Mouse (Mus musculus): ENCODE measurements around the gene Serpine1.
"Not testable (repeated sequence)": the region's sequence is repeated elsewhere in the genome, so short reads cannot be mapped to it uniquely, and the experiment has no call there.

Gene Serpine1

DNA sequence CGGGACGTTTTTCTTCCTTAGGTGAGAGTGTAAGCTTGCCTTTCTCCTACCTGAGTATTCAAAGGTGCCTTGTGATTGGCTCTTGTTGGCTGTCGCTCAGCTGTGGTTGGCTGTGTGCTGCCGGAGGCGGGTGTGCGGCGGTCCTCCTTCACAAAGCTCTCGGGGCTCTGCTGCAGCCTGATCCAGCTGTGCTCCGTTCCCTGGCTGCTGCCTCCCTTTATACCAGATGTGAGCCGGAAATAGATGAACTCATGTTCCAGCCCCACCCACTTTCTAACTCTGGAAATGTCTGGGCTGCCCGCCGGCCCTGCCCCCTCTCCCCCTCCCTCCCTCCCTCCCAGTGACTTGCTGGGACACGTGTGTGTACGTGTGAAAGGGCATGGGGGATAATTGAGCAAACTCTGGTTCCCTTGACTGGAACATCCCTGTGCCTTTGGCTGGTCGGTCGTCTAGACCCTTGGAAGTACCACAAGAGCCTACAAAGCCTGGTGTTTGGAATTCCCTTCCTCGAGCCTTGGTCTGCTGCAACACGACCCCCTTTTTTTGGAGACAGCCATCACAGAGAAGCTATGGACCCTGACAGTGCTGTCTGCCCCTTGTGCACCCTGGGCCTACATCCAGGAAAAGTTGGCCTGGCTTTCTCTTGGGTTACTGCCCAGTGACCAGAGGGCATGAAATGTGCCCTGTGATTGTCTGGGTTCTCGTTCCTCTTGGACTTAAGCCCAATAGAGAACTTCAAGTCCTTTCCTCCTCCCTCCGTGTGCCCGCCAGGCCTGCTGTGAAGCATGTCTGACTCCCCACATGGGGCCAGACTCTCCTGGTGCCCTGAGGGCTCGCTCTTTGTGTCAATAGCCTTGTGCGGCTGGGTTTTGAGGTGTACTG, at the start of gene Serpine1:
Gene Serpine1, minus strand, starts transcription at position 190 of the 882 bp plus-strand sequence.
- DNase-seq (ENCODE audit: extremely low read depth, insufficient read length, low spot score): peak; percentile 93

DNA sequence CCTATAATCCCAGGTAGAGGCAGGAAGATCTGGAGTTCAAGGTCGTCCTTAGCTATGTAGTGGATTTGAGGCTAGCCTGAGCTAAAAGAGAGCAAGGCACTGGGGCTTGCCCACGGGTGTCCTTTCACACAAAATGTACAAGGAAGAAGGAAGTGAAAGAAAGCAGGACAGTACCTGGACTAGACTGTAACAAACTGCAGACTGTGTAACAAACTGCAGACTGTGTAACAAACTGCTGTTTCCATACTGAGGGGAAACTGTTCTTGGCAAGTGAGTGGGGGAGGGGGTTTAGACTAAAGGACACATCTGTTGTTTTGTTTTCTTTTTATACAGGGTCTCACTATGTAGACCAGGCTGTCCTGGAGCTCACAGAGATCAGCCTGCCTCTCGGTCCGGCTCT, 49.2 kb upstream of the Serpine1 start:
- DNase-seq (ENCODE audit: extremely low read depth, insufficient read length, low spot score): no peak

DNA sequence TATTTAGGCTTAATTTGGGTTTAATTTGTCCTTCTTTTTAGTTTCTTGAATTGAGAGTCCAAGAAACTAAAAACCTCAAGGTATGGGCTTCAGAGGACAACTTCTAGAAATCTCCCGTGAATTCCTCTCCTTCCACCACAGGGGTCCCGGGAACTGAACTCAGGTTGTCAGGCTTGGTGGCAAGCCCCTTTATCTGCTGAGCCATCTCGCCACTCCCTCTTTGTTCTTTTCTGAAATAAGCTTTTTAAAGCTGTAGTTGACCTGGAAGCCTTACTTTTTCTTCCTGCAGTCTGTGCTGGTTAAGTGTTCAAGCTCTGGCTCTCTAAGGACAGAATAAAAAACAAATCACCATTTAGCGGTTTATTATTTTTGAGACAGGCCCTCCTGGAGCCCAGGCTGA, 46.8 kb upstream of the Serpine1 start:
- no peak for DNase-seq (ENCODE audit: extremely low read depth, insufficient read length, low spot score)

DNA sequence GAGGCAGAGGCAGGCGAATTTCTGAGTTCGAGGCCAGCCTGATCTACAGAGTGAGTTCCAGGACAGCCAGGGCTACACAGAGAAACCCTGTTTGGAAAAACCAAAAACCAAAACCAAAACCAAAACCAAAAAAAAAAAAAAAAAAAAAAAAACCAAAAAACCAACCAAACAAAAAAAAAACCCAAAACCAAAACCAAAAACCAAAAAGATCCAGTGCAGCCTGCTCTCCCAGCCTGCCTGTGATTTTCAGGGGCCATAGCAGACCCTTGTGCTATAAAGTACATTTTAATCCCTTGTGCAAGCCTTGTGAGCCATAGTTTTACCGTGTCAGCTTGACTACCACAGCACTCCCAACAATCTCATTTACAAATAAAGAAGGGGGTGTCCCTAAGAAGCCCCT, 45.9 kb upstream of the Serpine1 start:
- not testable (repeated sequence) for DNase-seq (ENCODE audit: extremely low read depth, insufficient read length, low spot score)

DNA sequence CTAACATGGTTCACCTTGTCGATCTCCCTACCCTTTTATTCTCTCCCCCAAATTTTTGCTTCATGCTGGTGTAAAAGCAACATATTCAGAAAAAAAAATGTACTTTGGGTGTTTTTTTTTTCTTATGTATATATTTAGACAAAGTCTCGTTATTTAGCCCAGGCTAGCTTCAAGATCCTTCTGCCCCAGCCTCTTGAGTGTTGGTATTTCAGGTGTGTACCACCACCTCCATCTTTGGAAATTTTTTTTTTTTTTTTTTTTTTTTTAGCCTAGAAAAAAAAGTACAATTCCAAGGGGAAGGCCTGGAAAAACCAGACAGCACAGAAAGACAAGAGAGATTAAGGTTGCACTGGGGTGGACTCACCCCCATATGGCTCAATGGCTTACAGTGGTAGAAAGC, 44.9 kb upstream of the Serpine1 start:
- no peak for DNase-seq (ENCODE audit: extremely low read depth, insufficient read length, low spot score)

DNA sequence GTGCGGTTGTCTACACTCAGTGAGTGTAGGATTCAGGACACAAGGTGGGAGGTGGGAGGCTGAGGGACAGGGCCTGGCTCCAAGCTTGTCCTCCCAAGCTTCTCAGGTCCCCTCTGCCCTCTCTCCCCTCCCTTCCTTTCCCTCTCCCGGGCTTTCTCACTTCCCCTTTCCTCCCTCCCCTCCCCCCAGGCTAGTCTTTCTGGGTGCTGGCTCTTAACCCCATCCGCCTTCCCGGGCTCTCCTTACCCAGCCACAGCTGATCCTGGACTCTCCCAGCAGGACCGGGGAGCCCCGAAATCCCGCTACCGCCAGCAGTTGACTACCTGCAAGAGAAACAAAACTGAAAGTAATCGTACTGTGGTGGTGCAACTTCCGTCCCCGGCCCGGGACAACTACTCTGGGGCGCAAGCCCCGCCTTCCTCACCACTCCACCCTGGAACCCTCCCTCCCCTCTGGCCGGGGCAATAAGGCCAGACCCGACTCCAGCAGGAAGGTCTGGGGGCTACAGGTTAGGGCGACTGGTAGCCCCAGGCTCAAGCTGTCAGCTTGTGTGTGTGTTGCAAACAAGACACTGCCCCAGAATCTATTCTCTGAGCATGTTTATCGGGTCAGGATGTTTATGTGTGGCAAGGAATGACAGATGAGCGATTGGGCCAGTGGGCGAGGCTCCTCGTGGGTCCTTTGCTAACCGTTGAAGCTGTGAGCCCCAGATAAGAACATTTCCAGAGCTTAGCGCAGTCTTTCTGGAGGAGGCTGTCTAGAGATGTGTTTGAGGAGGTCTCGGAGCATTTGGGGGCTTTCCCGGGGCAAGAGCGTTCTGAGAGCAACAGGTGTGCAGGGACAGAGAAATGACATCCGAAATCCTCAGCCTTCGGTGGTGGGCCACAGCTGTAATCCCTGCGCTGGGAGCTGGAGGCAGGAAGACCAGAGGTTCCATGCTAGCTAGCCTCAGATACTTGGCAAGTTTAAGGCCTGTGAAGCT, 44.1 kb upstream of the Serpine1 start, which contains the start of gene Trim56:
Gene Trim56, minus strand, starts transcription at position 344 of the 982 bp plus-strand sequence.
- DNase-seq (ENCODE audit: extremely low read depth, insufficient read length, low spot score): peak; percentile 83

DNA sequence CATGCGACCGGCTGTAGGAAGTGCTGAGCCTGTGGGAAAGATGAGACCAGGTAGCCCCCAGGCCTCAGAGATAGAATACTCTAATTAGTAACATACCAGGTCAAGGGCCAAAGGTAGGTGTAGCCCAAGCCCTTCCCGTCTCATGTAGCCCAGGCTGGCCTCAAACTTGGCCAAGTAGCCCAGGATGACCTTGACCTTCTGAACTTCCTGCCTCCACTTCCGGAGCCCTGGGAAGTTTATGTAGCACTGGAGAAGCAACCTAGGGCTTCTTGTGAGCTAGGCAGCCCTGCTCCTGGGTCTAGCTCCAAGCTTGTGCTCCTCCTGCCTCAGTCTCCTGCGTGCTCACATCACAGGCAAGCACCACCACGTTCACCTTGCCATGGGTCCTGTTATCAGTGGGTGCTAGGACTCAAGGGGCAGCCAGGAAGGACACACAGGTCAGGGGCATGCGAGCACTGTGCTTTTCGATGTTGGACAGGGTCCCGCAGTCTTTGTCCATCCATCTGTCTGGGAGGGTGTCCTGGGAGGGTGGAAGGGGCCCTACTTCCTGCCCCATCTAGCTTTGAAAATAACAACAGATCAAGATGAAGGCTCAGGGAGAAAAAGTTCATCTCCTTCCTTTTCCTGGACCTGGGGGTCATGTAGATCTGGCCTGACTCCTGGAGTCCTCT, 43.0 kb upstream of the Serpine1 start:
- no peak for DNase-seq (ENCODE audit: extremely low read depth, insufficient read length, low spot score)

DNA sequence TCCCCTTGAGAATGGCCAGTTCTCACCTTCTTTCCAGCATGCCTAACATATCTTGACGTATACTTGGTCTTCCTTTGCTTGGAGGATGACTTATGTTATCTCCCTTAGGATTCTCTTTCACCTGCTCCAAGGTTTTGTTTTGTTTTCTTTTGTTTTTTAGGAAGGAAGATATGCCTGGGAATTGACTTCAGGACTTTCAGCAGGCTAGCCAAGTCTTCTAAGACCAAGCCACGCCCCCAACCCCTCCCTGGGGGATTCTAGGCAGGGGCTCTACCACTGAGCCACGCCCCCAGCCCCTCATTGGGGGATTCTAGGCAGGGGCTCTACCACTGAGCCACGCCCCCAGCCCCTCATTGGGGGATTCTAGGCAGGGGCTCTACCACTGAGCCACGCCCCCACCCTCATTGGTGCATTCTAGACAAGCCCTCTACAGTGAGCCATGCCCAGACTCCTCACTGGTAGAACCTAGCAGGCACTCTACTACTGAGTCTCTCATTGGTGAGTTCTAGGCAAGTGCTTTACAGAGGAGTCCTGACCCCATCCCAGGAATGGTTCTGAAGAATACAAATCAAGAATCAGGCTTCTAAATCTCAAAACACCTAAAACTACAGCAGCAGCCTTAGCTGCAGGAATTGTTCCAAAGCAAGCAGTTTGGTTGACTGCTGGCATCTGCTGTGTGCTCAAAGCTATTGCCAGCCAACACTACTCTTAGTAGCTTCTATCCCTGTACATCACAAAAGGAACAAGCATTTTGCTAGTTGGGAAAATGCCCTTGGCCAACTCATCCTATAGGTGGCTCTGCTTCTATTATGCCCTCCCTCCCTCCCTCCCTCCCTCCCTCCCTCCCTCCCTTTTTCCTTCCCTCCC, 39.7 kb upstream of the Serpine1 start:
- DNase-seq (ENCODE audit: extremely low read depth, insufficient read length, low spot score): no peak

DNA sequence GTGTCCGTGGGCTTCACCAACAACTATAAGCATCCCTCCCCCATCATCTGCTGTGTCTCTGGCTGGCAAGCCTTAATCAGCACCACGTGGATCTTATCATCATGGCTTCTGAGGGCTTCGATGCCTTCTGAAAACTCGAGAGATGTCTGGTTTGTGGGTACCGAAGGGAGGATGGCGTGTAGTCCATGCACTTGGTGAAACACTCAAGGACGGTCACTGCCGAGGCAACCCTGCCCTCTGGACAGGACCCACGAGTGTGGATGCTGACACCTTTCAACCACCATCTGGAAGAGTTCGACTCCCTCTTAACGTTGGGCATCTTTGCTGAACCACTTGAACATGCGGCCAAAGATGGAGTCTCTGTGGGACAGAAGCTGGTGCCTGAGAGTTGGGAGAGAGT, 38.8 kb upstream of the Serpine1 start:
- no peak for DNase-seq (ENCODE audit: extremely low read depth, insufficient read length, low spot score)

DNA sequence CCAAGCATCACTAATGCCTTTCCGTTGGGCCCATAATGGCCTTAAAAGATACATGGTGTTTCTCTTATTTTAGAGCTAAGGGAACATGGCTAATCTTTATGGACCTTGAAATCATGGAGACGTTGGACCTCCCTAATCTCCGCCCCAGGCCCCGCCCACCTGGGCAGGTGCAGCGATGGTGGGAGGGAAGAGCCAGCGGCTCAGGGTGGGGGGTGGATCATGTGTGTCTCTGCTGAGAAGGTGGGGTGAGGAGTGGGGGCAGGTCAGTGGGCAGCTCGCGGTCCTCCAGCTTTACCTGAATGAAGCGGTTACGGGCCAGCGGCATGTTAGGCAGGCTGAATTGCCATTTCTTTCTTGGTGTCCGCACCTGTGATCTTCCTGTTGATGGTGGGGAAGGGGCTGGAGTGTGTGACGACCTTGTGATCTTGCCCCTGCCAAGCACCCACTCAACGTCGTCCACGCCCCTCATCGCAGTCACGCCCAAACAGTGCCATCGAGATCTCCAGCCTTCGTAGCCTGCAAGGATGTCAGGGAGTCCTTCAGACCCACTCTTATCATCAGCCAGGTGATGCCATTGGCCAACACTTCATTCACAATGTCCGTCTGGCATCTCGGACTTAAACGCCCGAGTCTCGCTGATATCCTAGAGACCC, 38.0 kb upstream of the Serpine1 start:
- no peak for DNase-seq (ENCODE audit: extremely low read depth, insufficient read length, low spot score)

DNA sequence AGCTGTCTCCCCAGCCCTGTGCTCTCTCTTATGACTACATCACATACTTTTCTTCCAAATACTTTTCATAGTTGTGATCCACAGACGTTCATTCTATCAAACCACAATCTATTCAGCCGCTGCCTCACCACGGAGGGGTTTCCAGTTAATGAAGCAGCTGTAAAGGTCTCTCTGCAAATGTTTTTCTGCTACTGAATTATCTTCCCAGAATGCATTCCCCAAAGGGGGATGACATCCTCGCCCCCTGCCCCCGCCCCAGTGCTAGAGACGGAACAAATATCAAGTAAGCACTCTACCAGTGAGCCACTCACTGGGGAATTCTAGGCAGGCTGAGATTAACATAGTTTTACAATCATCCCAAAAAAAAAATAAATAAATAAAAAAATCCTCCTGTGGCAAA, 36.0 kb upstream of the Serpine1 start:
- no peak for DNase-seq (ENCODE audit: extremely low read depth, insufficient read length, low spot score)

DNA sequence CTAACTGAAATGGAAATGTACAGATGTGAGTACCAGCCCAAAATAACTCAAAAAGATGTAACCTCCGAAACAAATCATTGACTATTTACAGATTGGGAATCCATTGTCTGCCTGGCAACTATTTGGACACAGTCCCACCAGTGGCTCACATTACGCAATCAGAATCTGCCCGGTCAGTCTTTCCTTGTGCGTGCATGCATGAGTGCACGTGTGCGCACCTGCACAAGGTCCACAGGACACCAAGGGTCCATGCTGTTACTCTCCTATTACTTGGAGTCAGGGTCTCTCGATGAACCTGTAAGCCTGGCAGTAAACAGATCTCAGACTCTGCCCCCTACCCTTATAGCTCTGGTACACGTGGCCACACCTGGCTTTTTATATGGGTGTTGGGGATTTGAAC, 35.6 kb upstream of the Serpine1 start:
- no peak for DNase-seq (ENCODE audit: extremely low read depth, insufficient read length, low spot score)

DNA sequence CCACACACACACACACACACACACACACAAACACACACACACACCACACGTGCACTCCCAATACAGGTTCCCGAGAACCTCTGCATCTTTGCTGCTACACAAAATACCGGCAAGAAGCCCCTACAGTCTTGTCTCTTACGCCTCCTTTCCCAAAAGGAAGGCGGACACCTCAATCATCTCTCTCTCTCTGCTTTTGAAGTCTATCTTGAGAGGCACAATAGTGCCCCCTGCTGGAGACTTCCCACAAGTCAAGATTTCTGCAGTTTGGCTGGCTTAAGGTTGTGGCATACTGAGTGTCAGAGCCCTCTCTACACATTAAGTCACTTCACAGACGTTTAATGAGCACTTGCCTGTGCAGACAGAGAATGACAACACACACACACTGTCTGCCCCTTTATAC, 35.0 kb upstream of the Serpine1 start:
- peak; percentile 66 for DNase-seq (ENCODE audit: extremely low read depth, insufficient read length, low spot score)

DNA sequence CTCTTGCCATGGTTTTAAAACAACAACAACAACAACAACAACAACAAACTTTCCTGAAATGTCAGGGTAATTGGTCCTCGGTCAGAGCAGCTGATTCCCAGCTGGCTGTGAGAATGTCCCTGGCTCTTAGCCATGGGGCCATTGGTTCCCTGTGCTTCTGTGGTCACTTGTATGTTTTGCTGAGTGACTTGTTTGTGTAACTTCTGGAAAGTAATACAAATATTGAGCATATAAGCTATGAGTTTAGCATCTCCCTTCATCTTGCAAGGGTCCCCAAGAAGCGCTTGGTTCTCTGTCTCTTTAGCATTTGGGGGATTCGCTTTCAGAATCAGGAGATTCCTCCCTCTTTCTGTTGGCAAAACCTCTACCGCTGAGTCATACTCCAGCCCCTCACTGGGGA, 34.4 kb upstream of the Serpine1 start:
- DNase-seq (ENCODE audit: extremely low read depth, insufficient read length, low spot score): no peak

DNA sequence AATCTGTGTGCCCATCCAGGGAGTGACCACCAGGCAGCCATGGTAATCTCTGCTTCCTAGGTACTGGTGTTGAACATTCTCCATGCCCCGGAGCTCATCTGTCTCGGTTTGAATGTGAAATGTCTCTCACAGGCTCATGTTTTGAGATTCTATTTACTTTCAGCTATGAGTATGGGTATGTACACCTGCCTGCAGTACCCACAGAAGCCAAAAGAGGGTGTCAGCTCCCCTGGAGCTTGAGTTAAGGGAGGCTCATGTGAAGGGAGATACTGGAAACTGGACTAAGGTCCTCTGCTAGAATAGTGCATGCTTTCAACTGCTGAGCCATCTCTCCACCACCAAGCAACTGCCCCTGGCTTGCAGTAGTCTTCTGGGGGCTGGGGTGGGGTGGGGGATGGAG, 31.9 kb upstream of the Serpine1 start:
- DNase-seq (ENCODE audit: extremely low read depth, insufficient read length, low spot score): no peak

DNA sequence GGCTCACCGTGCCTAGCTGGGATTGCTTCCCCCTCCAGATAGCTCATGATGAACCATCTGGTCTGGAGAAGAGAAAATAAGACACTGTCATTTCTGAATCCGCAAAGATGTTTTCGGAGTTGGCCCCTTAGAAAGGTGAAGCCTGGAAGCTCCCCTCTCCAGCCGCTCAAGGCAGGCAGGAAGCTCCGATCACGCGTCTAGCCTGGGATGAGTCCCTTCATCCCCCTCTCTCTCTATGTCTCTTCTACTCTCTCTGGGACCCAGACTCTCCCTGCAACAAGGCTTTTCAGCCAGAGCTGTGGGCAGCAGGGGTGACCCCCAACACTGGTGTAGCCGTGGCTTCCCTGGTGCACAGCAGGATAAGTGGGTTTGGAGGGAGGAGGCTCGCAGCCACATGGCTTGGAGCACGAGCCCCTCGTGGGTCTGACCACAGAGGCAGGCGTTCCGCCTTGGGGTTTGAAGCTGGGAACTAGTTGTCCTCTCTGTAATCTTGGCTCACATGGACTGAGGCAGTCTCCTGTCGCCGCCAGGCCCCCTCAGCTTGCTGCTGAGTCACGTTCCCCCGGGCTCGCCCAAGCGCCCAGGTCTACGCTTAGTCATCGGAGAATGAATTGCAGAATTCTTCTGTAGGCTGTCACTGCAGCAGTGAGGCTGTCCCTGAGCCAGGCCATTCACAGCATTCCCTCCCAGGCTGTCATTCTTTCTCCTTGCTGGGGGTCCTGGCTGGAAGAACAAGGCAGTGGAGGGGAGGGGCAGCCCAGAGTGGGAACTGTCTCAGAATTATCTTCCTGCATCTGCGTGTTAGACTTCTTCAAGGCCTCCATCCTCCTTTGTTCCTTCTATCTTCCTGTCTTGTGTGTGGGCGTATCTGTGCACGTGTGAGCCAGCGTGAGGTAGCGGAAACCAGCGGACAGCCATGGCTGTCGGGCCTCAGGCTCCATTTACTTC, 30.8 kb upstream of the Serpine1 start:
- peak; percentile 95 for DNase-seq (ENCODE audit: extremely low read depth, insufficient read length, low spot score)

DNA sequence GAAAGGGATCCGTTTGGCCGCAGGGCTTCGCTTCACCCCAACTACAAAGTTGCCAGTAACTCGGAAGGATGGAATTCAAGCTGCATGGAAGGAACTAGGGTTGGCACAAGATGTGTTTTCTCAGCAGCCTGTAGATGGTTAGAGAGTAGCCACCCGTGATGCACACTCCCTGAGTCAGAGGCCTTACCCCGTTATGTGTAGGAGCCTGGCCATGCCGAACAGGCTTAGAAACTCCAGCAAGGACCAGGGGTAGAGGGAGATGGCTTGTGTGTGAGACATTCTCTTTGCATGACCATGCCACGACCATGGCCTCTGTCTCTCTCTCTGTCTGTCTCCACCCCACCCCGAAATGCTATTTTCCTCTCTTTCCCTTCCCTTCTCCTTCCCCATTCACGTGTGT, 30.0 kb upstream of the Serpine1 start:
- DNase-seq (ENCODE audit: extremely low read depth, insufficient read length, low spot score): peak; percentile 49

DNA sequence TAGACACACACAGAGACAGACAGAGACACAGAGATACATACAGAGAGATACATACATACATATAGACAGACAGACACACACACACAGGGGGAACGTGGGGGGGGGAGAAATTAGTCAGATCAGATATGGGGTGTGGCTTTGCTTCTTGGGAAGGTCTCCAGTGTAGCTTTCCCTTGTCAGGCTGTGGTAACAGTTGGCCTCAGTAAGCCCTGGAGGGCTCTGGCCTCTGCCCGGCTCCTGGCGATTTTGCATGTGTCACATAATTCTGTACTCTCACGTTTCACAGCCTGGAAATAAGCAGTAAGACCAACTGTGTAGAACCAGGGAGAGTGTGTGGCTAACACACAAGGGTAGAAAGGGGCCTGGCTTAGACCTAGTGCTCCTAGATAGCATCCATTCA, 28.6 kb upstream of the Serpine1 start:
- no peak for DNase-seq (ENCODE audit: extremely low read depth, insufficient read length, low spot score)

All from 3134 (cell line).